Comparison of ENCODE assay signal across 19 mouse cellular contexts in the genomic region with DNA sequence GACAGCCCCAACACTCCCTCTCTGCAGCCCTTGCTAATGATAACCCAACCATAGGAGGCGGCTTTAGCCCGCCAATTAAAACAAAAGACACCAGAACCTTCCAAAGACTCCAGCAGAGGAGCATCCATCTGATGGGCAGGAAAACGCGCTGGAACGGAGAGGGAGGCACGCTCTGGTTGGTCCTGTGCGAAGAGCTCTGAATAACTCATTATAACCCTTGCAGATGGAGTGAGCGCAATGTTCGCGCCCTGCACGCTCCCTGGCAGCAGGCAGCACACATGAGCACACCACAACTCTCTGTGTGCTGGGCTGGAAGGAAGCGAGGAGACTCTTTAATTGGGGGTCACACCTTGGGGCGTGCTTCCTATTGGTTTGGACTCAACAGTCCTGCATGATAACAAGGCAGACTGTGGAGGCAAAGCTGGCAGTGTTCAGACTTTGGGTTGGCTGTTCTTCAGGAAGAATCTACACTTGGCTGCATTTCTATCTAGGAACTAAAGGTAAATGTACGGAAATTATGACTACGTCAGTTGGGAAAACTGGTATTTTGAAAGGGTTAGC. TPM values are rescaled to one million over a fixed set of nuclear protein-coding genes. Genes with fewer than 3 reads are reported as not detected.
DNase-seq lines count a peak whose midpoint lies in the region; ATAC-seq lines count a peak whose summit lies in the region.
"Had no signal": no experiment of that assay in that cellular context is flagged by ENCODE, and none has a peak within 500 bp of the region (broad histone marks: within the 10 kb centered on the region; RNA-seq: fewer than 3 reads in every experiment).

No protein-coding gene starts in this region.

- H3K4me1 ChIP-seq in neural tube, embryonic 13.5 days (replicated peaks): peaks cover 44% of the 10 kb centered on the region
- H3K4me1 ChIP-seq in hindbrain, embryonic 15.5 days (replicated peaks): peaks cover 35% of the 10 kb centered on the region
- H3K4me1 ChIP-seq in neural tube, embryonic 15.5 days: peaks cover 31% of the 10 kb centered on the region

- H3K9me3 ChIP-seq in neural tube, embryonic 13.5 days: no peaks in the 10 kb centered on the region
- H3K9me3 ChIP-seq in hindbrain, embryonic 15.5 days: no peaks in the 10 kb centered on the region
- H3K9me3 ChIP-seq in neural tube, embryonic 15.5 days (replicated peaks): no peaks in the 10 kb centered on the region
- H3K9me3 ChIP-seq: liver, embryonic 12.5 days had no signal

- WGBS in neural tube, embryonic 13.5 days: 68% methylated on average over 15 of the region's 15 CpGs
- WGBS in hindbrain, embryonic 15.5 days: 44% methylated on average over 15 of the region's 15 CpGs
- 57% methylated on average over 15 of the region's 15 CpGs for WGBS in neural tube, embryonic 15.5 days

- H3K27me3 ChIP-seq in neural tube, embryonic 13.5 days: no peaks in the 10 kb centered on the region
- H3K27me3 ChIP-seq in hindbrain, embryonic 15.5 days: no peaks in the 10 kb centered on the region
- H3K27me3 ChIP-seq in neural tube, embryonic 15.5 days (replicated peaks): no peaks in the 10 kb centered on the region
- H3K27me3 ChIP-seq: liver, embryonic 12.5 days had no signal

- 0 out of 2 replicates have a peak overlapping the region, but pooled peaks have one; percentile 3 for H3K27ac ChIP-seq in neural tube, embryonic 13.5 days (replicated peaks)
- peak overlapping the region; percentile 26 for H3K27ac ChIP-seq in hindbrain, embryonic 15.5 days (replicated peaks)
- 0 out of 2 replicates have a peak overlapping the region, but pooled peaks have one; percentile 6 for H3K27ac ChIP-seq in neural tube, embryonic 15.5 days (replicated peaks)
- H3K27ac ChIP-seq: heart, adult 2 months; liver, embryonic 12.5 days had no signal

- no peak overlapping the region for H3K4me2 ChIP-seq in neural tube, embryonic 13.5 days
- H3K4me2 ChIP-seq in hindbrain, embryonic 15.5 days: no peak overlapping the region
- no peak overlapping the region for H3K4me2 ChIP-seq in neural tube, embryonic 15.5 days
- H3K4me2 ChIP-seq: liver, embryonic 12.5 days had no signal

- no peak overlapping the region for H3K4me3 ChIP-seq in neural tube, embryonic 13.5 days
- H3K4me3 ChIP-seq in hindbrain, embryonic 15.5 days: no peak overlapping the region
- no peak overlapping the region for H3K4me3 ChIP-seq in neural tube, embryonic 15.5 days (replicated peaks)
- H3K4me3 ChIP-seq: heart, adult 2 months; liver, embryonic 12.5 days had no signal

- no peak overlapping the region for H3K9ac ChIP-seq in neural tube, embryonic 13.5 days
- no peak overlapping the region for H3K9ac ChIP-seq in hindbrain, embryonic 15.5 days
- no peak overlapping the region for H3K9ac ChIP-seq in neural tube, embryonic 15.5 days (replicated peaks)
- H3K9ac ChIP-seq: liver, embryonic 12.5 days had no signal

- ATAC-seq in neural tube, embryonic 13.5 days (ENCODE audit: low read depth): no peak
- peak; percentile 36; the same call in 1 of the 2 replicates for ATAC-seq in hindbrain, embryonic 15.5 days (ENCODE audit: low FRiP score, low read depth)
- ATAC-seq in neural tube, embryonic 15.5 days (ENCODE audit: low FRiP score): no peak
- no peak for ATAC-seq in granulocyte monocyte progenitor cell, adult 5-6 weeks (replicated peaks; ENCODE audit: poor library complexity, severe bottlenecking)
- ATAC-seq: CD4-positive, CD25-positive, alpha-beta regulatory T cell, adult 4 months; liver, embryonic 12.5 days had no signal

- peak; percentile 52 to 57 for DNase-seq in cerebellum, postnatal 25 days
- DNase-seq in cerebellum, adult 18-20 months: no peak
- no peak for DNase-seq in neural tube, embryonic 10.5 days (ENCODE audit: extremely low spot score, low spot score)
- DNase-seq in right cerebral cortex, postnatal 14 days: no peak
- DNase-seq: adrenal gland, postnatal 14 days; cerebellum, adult 8-10 months; gastrocnemius, postnatal 14 days; heart, adult 2 months; kidney, adult 2 months; kidney, postnatal 14 days; lung, adult 2 months; thymus, postnatal 14 days had no signal

- peaks cover 47% of the 10 kb centered on the region for H3K36me3 ChIP-seq in neural tube, embryonic 13.5 days
- H3K36me3 ChIP-seq in hindbrain, embryonic 15.5 days: peaks cover 6% of the 10 kb centered on the region; the same call in 1 of the 2 replicates
- peaks cover 37% of the 10 kb centered on the region for H3K36me3 ChIP-seq in neural tube, embryonic 15.5 days

RNA-seq across cellular contexts. Expression of a gene that starts 45.8 kb away (rescaled TPM):
- 1.8 and 2.1 TPM in 2 replicates for polyA plus RNA-seq in neural tube, embryonic 13.5 days (2015; fragmentation: Nextera tagmentation; extraction: Ambion mirVana)
- 2.9 and 3.5 TPM in 2 replicates for polyA plus RNA-seq in hindbrain, embryonic 15.5 days (2015; fragmentation: Nextera tagmentation; extraction: Ambion mirVana)
- 3.5 and 3.9 TPM in 2 replicates for polyA plus RNA-seq in neural tube, embryonic 15.5 days (2015; fragmentation: Nextera tagmentation; extraction: Ambion mirVana)
- total RNA-seq in granulocyte monocyte progenitor cell, adult 5-6 weeks (2014; fragmentation: Nextera tagmentation): 8.5 TPM in 1 of 2 replicates, not detected in the other
- total RNA-seq in granulocyte monocyte progenitor cell, adult 5-6 weeks (2017): 0.56 and 0.82 TPM in 2 replicates
- total RNA-seq: megakaryocyte-erythroid progenitor cell, adult 5-6 weeks had no signal

Comparison
In these comparisons a context has a peak if more than half of its experiments do, and no peak if none do; other contexts are left out.
1. DNase-seq: peak in cerebellum, postnatal 25 days (2 of 2); none in cerebellum, adult 18-20 months (0 of 2), neural tube, embryonic 10.5 days (single experiment) and right cerebral cortex, postnatal 14 days (single experiment).
2. Peak in every context shown above with its lines, with median percentiles within 50 percentile points of each other: H3K27ac ChIP-seq.